Mouse (Mus musculus): ENCODE data around the gene Cytl1. TPM values are rescaled to one million over a fixed set of nuclear protein-coding genes. Genes with fewer than 3 reads are reported as not detected.

The Cytl1 gene
- 4.6 and 5.6 TPM in 2 replicates for polyA plus RNA-seq (2012; rRNA removed; ENCODE audit: low replicate concordance)

DNA sequence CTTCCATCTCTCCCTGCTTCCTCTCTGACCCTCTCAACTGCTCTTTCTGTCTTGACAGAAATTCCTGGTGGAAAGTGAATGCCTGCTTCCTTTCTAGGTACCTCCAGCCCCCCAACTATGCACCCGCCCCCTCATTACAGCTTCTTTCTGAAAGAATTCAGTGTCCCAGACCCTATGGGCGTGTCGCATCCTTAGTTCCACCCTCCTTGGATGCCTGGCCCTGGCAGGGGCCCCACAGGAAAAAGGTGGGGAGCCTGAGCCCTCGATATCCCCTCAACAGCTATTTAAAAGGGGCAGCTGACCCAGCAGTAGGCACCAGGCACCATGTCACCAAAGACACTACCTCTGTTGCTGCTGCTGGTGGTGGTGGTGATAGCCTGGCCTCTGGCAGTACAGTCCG lies at the start of gene Cytl1:
Cytl1 (plus strand) TSS at position 296 of the 400 bp plus-strand sequence.

DNA sequence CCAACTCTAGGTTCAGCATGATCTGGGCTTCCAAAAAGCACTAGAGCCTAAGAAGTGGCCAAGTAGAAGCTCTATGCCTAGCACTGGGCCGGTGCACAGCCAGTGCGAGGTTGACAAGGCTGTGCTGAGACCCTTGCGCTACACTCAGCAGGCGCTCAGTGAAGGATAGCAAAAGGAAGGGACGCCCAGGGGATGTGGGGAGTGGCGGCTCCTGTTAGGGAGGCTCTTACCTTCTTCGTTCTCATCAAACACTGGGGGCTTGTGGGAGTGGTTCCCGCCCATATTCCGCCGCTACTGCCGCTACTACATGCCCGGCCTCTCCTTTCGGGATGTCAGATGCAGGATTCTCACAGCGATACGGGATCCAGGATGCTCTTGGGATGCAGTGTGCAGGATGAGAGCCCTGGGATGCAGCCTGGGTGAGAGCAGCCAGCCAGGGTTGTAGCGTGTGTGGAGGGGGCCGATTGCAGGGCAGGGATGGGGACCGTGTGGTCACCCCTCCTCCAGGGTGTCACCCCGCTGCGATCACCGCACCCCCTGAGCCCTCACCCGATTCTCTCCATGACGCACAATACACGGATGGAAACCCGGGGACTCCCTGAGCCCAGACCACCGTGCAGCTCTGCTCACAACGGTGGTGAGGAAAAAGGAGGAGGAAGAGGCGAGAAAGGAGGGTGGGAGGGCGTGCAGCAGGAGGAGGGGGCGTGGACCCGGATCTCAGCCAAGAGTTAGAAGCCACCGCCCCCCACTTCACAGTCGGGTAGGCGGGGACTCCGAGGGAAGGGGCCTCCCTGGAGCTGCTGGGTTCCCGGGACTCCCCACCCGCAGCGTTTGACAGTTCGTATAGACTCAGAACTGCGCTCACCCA lies 18.6 kb upstream of the Cytl1 start, which contains the start of gene Stk32b:
Stk32b (minus strand) TSS at position 667 of the 868 bp plus-strand sequence.

Other genes with a start within 250 kb of the Cytl1 start
- 0.18 TPM in 1 of 2 replicates, not detected in the other for gene Stk32b, start 18.3 kb upstream of the Cytl1 start, polyA plus RNA-seq (2012; rRNA removed; ENCODE audit: low replicate concordance)
- gene Msx1, start 89.1 kb downstream of the Cytl1 start, polyA plus RNA-seq (2012; rRNA removed; ENCODE audit: low replicate concordance), result 0.63 and 1.7 TPM in 2 replicates

Data from duodenum, adult 2 months (tissue).